Mouse (Mus musculus) CH12.LX (cell line): ENCODE results near the gene Ndn. TPM values are rescaled to one million over a fixed set of nuclear protein-coding genes. Genes with fewer than 3 reads are reported as not detected.
A peak's percentile ranks its signal among the peaks of the same experiment; 100 is the strongest.

ENCODE experiments used
- DNase-seq: peaks from one replicate; pipeline ENCODE4 v3.0.0-alpha.2; 2013; ENCODE audit errors: extremely low read depth
- H3K27ac ChIP-seq: 2 replicates; pipeline ENCODE4 v1.5.1; 2012; ENCODE audit warnings: low read depth, mild to moderate bottlenecking, control low read depth, moderate library complexity; ENCODE audit not compliant: insufficient read depth
- H3K27me3 ChIP-seq: replicated peaks from 2 replicates; pipeline ENCODE3; 2012; ENCODE audit warnings: inconsistent platforms
- H3K36me3 ChIP-seq, 2 experiments: replicated peaks in 1 of 2; 2 replicates each; pipeline versions ENCODE3 to v1.6.1; 2012; ENCODE audit warnings: inconsistent platforms in 1 of 2, low read length in 1 of 2, mild to moderate bottlenecking in 1 of 2, mixed read lengths in 1 of 2, moderate library complexity in 1 of 2; ENCODE audit not compliant: control insufficient read depth in 1 of 2, insufficient read depth in 1 of 2
- H3K4me1 ChIP-seq, 2 experiments: 2 replicates each; pipeline ENCODE4 v1.6.1; 2012; ENCODE audit warnings: inconsistent platforms in 1 of 2, moderate library complexity in 1 of 2; ENCODE audit not compliant: insufficient read depth in 2 of 2, control insufficient read depth in 1 of 2
- H3K4me2 ChIP-seq: 2 replicates; pipeline ENCODE4 v1.6.1; 2012; ENCODE audit warnings: low read depth, mild to moderate bottlenecking, control low read depth; ENCODE audit not compliant: poor library complexity, insufficient read depth, severe bottlenecking
- H3K4me3 ChIP-seq, 3 experiments: fragments of 150-350 bp in 1 of 3; sonication (generic) in 1 of 3; replicated peaks in 1 of 3; 2 replicates each; pipeline versions ENCODE3 to v1.5.1; 2011 to 2012; ENCODE audit warnings: low read depth in 2 of 3, low read length in 2 of 3, mild to moderate bottlenecking in 2 of 3, moderate library complexity in 2 of 3, control low read depth in 1 of 3, improper control_type of control experiment in 1 of 3, inconsistent platforms in 1 of 3, mixed read lengths in 1 of 3; ENCODE audit not compliant: poor library complexity in 1 of 3
- H3K79me2 ChIP-seq: replicated peaks from 2 replicates; pipeline ENCODE4 v1.6.1; 2012; ENCODE audit warnings: mild to moderate bottlenecking, moderate library complexity; ENCODE audit not compliant: control insufficient read depth, poor library complexity, insufficient read depth, severe bottlenecking; ENCODE audit errors: extremely low read depth
- H3K9ac ChIP-seq: 2 replicates; pipeline ENCODE4 v1.6.1; 2012; ENCODE audit warnings: low read depth, mild to moderate bottlenecking, control low read depth, moderate library complexity; ENCODE audit not compliant: insufficient read depth
- H3K9me3 ChIP-seq: replicated peaks from 2 replicates; pipeline ENCODE3; 2012; ENCODE audit warnings: low read length, inconsistent platforms, mixed read lengths
- CTCF ChIP-seq, 2 experiments: IDR thresholded peaks in 1 of 2; conservative IDR thresholded peaks in 1 of 2; 2 replicates each; pipeline ENCODE4 v1.5.1; 2011 to 2012; ENCODE audit warnings: low read depth in 2 of 2, low read length in 2 of 2, improper control_type of control experiment in 1 of 2, inconsistent platforms in 1 of 2, mild to moderate bottlenecking in 1 of 2, moderate library complexity in 1 of 2
- ETS1 ChIP-seq: conservative IDR thresholded peaks from 2 replicates; pipeline ENCODE4 v1.6.1; 2012; ENCODE audit warnings: low read depth, mild to moderate bottlenecking, inconsistent platforms, low read length, improper control_type of control experiment, moderate library complexity
- HCFC1 ChIP-seq: IDR thresholded peaks from 2 replicates; pipeline ENCODE4 v1.6.1; 2012; ENCODE audit warnings: low read depth, mild to moderate bottlenecking, inconsistent platforms, low read length, improper control_type of control experiment
- IRF4 ChIP-seq: IDR thresholded peaks from 2 replicates; pipeline ENCODE4 v1.6.1; 2014; ENCODE audit warnings: low read depth, mild to moderate bottlenecking, inconsistent platforms, low read length, improper control_type of control experiment
- JUND ChIP-seq: conservative IDR thresholded peaks from 2 replicates; pipeline ENCODE4 v1.6.1; 2011; ENCODE audit warnings: low read depth, low read length, improper control_type of control experiment
- KAT2A ChIP-seq: IDR thresholded peaks from 2 replicates; pipeline ENCODE4 v1.6.1; 2012; ENCODE audit warnings: low read length, improper control_type of control experiment, inconsistent platforms; ENCODE audit not compliant: insufficient replicate concordance
- MXI1 ChIP-seq: IDR thresholded peaks from 2 replicates; pipeline ENCODE4 v1.6.1; 2011; ENCODE audit warnings: mild to moderate bottlenecking, low read depth, low read length, improper control_type of control experiment
- MYC ChIP-seq: IDR thresholded peaks from 2 replicates; pipeline ENCODE4 v1.6.1; 2011; ENCODE audit warnings: low read depth, mild to moderate bottlenecking, improper control_type of control experiment, low read length
- PAX5 ChIP-seq: IDR thresholded peaks from 2 replicates; pipeline ENCODE4 v1.6.1; 2012; ENCODE audit warnings: low read length, inconsistent platforms, mixed read lengths
- POLR2A ChIP-seq: IDR thresholded peaks from 2 replicates; pipeline ENCODE4 v1.6.1; 2011; ENCODE audit warnings: low read depth, mild to moderate bottlenecking, improper control_type of control experiment, low read length
- POLR2AphosphoS2 ChIP-seq: IDR thresholded peaks from 2 replicates; pipeline ENCODE4 v1.6.1; 2011; ENCODE audit warnings: low read depth, low read length, improper control_type of control experiment
- RAD21 ChIP-seq: IDR thresholded peaks from 2 replicates; pipeline ENCODE4 v1.6.1; 2011; ENCODE audit warnings: low read depth, mild to moderate bottlenecking, low read length, improper control_type of control experiment, moderate library complexity
- SIN3A ChIP-seq: IDR thresholded peaks from 2 replicates; pipeline ENCODE4 v1.6.1; 2012; ENCODE audit warnings: low read length, improper control_type of control experiment, inconsistent platforms
- TBP ChIP-seq: conservative IDR thresholded peaks from 2 replicates; pipeline ENCODE4 v1.6.1; 2011; ENCODE audit warnings: low read depth, low read length, improper control_type of control experiment
- TCF12 ChIP-seq: IDR thresholded peaks from 2 replicates; pipeline ENCODE4 v1.6.1; 2014; ENCODE audit warnings: low read depth, mild to moderate bottlenecking, inconsistent platforms, low read length, improper control_type of control experiment
- USF1 ChIP-seq: IDR thresholded peaks from 2 replicates; pipeline ENCODE4 v1.6.1; 2014; ENCODE audit warnings: low read depth, mild to moderate bottlenecking, inconsistent platforms, low read length, improper control_type of control experiment
- USF2 ChIP-seq: conservative IDR thresholded peaks from 2 replicates; pipeline ENCODE4 v1.6.1; 2011; ENCODE audit warnings: low read depth, low read length, improper control_type of control experiment
- ZMIZ1 ChIP-seq: IDR thresholded peaks from 2 replicates; pipeline ENCODE4 v1.6.1; 2012; ENCODE audit warnings: low read depth, mild to moderate bottlenecking, inconsistent platforms, low read length, improper control_type of control experiment
- dilution Hi-C: fragments of 300-500 bp; cut with MboI; formaldehyde crosslinking; loops from 2 replicates; pipeline ENCODE4 v1.14.3; 2020; ENCODE audit warnings: low sequenced_read_pairs; ENCODE audit not compliant: extremely low pct_unique_long_range_greater_than_20kb, extremely low pct_ligation_motif_present
- in situ Hi-C: fragments of 300-500 bp; cut with MboI; formaldehyde crosslinking; loops from 3 replicates; pipeline ENCODE4 v1.14.3; 2019; ENCODE audit warnings: low sequenced_read_pairs, low pct_ligation_motif_present, low pct_unique_long_range_greater_than_20kb, mixed read lengths
- polyA plus RNA-seq: library from polyadenylated mRNA; unstranded; fragments of >175 nt; gene quantifications from 2 replicates; pipeline ENCODE4 v1.2.1, GENCODE M21; 2012; ENCODE audit warnings: low read depth; ENCODE audit not compliant: insufficient read length
- total RNA-seq, 2 experiments: library from RNA; depleted of rRNA; stranded (reverse); fragments of 300-350 nt in 1 of 2; fragments of >200 nt in 1 of 2; gene quantifications; 2 replicates each; pipeline ENCODE4 v1.2.3; 2012 to 2014

Gene Ndn
- total and polyA plus RNA-seq, 3 experiments, result not detected

DNA sequence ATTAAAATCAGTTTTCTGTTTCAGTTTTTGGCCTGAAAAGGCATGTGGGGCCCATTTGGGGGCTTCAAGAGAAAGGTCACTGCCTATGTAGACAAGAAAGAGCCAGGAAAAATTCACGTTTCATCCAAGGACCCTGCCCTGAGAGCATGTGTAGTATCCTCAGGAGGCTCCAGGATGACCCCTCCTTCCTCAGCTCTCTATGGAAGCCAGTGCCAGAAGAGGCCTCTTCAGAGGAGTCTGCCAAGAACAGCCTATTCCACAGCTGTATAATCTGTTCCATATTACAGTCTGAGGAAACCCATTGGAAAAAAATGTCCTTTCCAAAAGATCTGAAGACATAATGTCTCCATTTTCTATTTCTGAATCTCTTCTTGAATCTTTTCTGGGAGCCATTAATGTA, 958 bp upstream of the Ndn start:
- peaks cover 21% of the 10 kb centered on the region for H3K9me3 ChIP-seq
- H3K4me1 ChIP-seq, result no peaks in the 10 kb centered on the region
- dilution Hi-C loops, result no loop called here
- H3K36me3 ChIP-seq, result no peaks in the 10 kb centered on the region
- no peak overlapping the region for H3K27ac ChIP-seq
- in situ Hi-C loops, result no loop called here
- no peak overlapping the region for H3K4me2 ChIP-seq
- H3K9ac ChIP-seq, result no peak overlapping the region
- no peak overlapping the region for H3K4me3 ChIP-seq
- no peaks in the 10 kb centered on the region for H3K27me3 ChIP-seq
- DNase-seq, result no peak
- no peak for TF ChIP-seq RAD21
- no peaks in the 10 kb centered on the region for H3K79me2 ChIP-seq

DNA sequence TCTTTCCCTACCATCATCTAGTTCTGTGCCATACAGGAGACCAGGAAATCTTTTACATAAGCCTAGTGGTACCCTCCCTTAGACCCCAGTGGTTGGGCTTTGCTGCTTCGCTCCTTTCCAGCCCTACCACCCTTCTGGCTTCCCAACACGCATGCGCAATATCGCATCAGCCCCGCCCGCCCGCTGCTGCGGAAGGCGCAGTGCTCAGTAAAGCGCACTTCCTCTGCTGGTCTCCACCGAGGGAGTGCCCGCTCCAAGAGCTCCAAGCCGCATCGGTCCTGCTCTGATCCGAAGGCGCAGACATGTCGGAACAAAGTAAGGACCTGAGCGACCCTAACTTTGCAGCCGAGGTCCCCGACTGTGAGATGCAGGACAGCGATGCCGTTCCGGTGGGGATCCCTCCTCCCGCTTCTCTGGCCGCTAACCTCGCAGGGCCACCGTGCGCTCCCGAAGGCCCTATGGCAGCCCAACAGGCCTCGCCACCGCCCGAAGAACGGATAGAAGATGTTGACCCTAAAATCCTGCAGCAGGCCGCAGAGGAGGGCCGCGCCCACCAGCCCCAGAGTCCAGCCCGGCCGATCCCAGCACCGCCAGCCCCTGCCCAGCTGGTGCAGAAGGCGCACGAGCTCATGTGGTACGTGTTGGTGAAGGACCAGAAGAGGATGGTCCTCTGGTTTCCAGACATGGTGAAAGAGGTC, 1.9 kb downstream of the Ndn start:
- no peaks in the 10 kb centered on the region for H3K27me3 ChIP-seq
- no peaks in the 10 kb centered on the region for H3K36me3 ChIP-seq
- dilution Hi-C loops, result no loop called here
- TF ChIP-seq POLR2A, result no peak
- TF ChIP-seq HCFC1, result no peak
- TF ChIP-seq CTCF (conservative IDR thresholded peaks at IDR 0.05 in 1 of 2, IDR thresholded peaks at IDR 0.05 in 1 of 2; ENCODE audit: low read depth in 2 of 2, low read length in 2 of 2), result no peak
- TF ChIP-seq MXI1, result no peak
- no peak for TF ChIP-seq KAT2A
- TF ChIP-seq IRF4, result no peak
- no peak for TF ChIP-seq SIN3A
- no peak for TF ChIP-seq MYC
- no peak for TF ChIP-seq USF2
- TF ChIP-seq ZMIZ1, result no peak
- no peak for TF ChIP-seq USF1
- TF ChIP-seq ETS1, result no peak
- no peak for TF ChIP-seq JUND
- in situ Hi-C loops, result no loop called here
- peaks cover 30% of the 10 kb centered on the region for H3K9me3 ChIP-seq
- H3K27ac ChIP-seq, result no peak overlapping the region
- no peaks in the 10 kb centered on the region for H3K79me2 ChIP-seq
- no peak overlapping the region for H3K4me2 ChIP-seq
- DNase-seq, result no peak
- H3K4me3 ChIP-seq, result peak overlapping the region in 1 of 3 experiments; percentile 11
- no peaks in the 10 kb centered on the region for H3K4me1 ChIP-seq
- no peak overlapping the region for H3K9ac ChIP-seq

DNA sequence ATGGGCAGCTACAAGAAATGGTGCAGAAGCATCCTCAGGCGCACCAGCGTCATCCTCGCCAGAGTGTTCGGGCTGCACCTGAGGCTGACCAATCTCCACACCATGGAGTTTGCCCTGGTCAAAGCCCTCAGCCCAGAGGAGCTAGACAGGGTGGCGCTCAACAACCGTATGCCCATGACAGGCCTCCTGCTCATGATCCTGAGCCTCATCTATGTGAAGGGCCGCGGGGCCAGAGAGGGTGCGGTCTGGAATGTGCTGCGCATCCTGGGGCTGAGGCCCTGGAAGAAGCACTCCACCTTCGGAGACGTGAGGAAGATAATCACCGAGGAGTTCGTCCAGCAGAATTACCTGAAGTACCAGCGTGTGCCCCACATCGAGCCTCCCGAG, 2.4 kb downstream of the Ndn start:
- Histone ChIP-seq H3K79me2 (no peaks in the 10 kb centered on the region), H3K4me3 (peak overlapping the region in 1 of 3 experiments; percentile 11), H3K9ac (no peak overlapping the region), H3K27ac (no peak overlapping the region), H3K4me2 (no peak overlapping the region), H3K4me1 (no peaks in the 10 kb centered on the region), H3K9me3 (peaks cover 30% of the 10 kb centered on the region), H3K36me3 (no peaks in the 10 kb centered on the region), H3K27me3 (no peaks in the 10 kb centered on the region)
- DNase-seq, result no peak
- TF ChIP-seq TBP, result no peak
- TF ChIP-seq USF2, result no peak
- TF ChIP-seq USF1, result no peak
- no peak for TF ChIP-seq POLR2AphosphoS2
- TF ChIP-seq TCF12, result no peak
- TF ChIP-seq PAX5, result no peak
- TF ChIP-seq RAD21, result no peak
- dilution Hi-C loops, result no loop called here
- in situ Hi-C loops, result no loop called here
